Mouse (Mus musculus) frontal cortex, postnatal 10 days (tissue): ENCODE measurements around the gene Elavl3.

Experiments used
- DNase-seq, 2 experiments: peaks; one replicate each; pipeline ENCODE4 v3.0.0; 2022; ENCODE audit warnings: low spot score in 2 of 2, mixed read lengths in 1 of 2

Gene Elavl3

GRCm38 (mm10) chr9:22004546-22004945 lies 47.3 kb downstream of the Elavl3 start:
- peak in 1 of 2 experiments; percentile 7 for DNase-seq

- DNase-seq = peak in 1 of 2 experiments; percentile 58
Observed at GRCm38 (mm10) chr9:22003163-22003554, 48.7 kb downstream of the Elavl3 start.

GRCm38 (mm10) chr9:22002194-22003162 lies 49.3 kb downstream of the Elavl3 start, which contains the start of the genes Ccdc151 and Prkcsh:
Ccdc151 (minus strand) TSS chr9:22002634.
Prkcsh (plus strand) TSS chr9:22002806.
- peak; percentile 99 to 100 for DNase-seq

- no peak for DNase-seq
Observed at GRCm38 (mm10) chr9:22001633-22002032, 50.2 kb downstream of the Elavl3 start.

GRCm38 (mm10) chr9:22000296-22000695 lies 51.5 kb downstream of the Elavl3 start:
- DNase-seq = no peak

GRCm38 (mm10) chr9:21996178-21996867 lies 55.5 kb downstream of the Elavl3 start:
- no peak for DNase-seq

- DNase-seq = no peak
Observed at GRCm38 (mm10) chr9:21992227-21992626, 59.6 kb downstream of the Elavl3 start.

GRCm38 (mm10) chr9:21989230-21990110 lies 62.4 kb downstream of the Elavl3 start, which contains the start of gene Rgl3:
Rgl3 (minus strand) TSS chr9:21989446.
- DNase-seq = no peak

GRCm38 (mm10) chr9:21988421-21989101 lies 63.3 kb downstream of the Elavl3 start:
- DNase-seq = no peak

GRCm38 (mm10) chr9:21987592-21988342 lies 64.1 kb downstream of the Elavl3 start:
- DNase-seq = no peak

- DNase-seq = no peak
Observed at GRCm38 (mm10) chr9:21983911-21984310, 67.9 kb downstream of the Elavl3 start.

GRCm38 (mm10) chr9:21978398-21979128 lies 73.3 kb downstream of the Elavl3 start:
- no peak for DNase-seq

- no peak for DNase-seq
Observed at GRCm38 (mm10) chr9:21977972-21978371, 73.9 kb downstream of the Elavl3 start.

GRCm38 (mm10) chr9:21977331-21977730 lies 74.5 kb downstream of the Elavl3 start:
- DNase-seq = no peak

GRCm38 (mm10) chr9:21976626-21977175 lies 75.1 kb downstream of the Elavl3 start:
- no peak for DNase-seq

GRCm38 (mm10) chr9:21969304-21969703 lies 82.5 kb downstream of the Elavl3 start:
- no peak for DNase-seq

- DNase-seq = no peak
Observed at GRCm38 (mm10) chr9:21968883-21969282, 82.9 kb downstream of the Elavl3 start.
